Mouse (Mus musculus) stomach, embryonic 16.5 days (tissue): ENCODE measurements at regions not wholly inside any gene's neighbourhood (a gene's known extent, or its start where the extent isn't known, plus 50 kb on each side); places are given as distances from the start of the nearest gene placed in this dataset.

ENCODE experiments used
- ATAC-seq: fragments of 200-750 bp; cut with Nextera tagmentation; 2 replicates; pipeline ENCODE4 v1.8.0; 2017; ENCODE audit warnings: moderate number of reproducible peaks, moderate TSS enrichment; ENCODE audit not compliant: insufficient read depth, low FRiP score
- H3K27ac ChIP-seq: fragments of 300-500 bp; sonication (generic); 2 replicates; pipeline ENCODE4 v1.5.1; 2014; ENCODE audit warnings: low read length
- H3K27me3 ChIP-seq: fragments of 300-500 bp; sonication (generic); 2 replicates; pipeline ENCODE4 v1.6.1; 2014; ENCODE audit warnings: low read length, control low read depth, mixed read lengths; ENCODE audit not compliant: control insufficient read depth, insufficient read depth
- H3K36me3 ChIP-seq: fragments of 300-500 bp; sonication (generic); 2 replicates; pipeline ENCODE4 v1.6.1; 2014; ENCODE audit warnings: low read length; ENCODE audit not compliant: control insufficient read depth, insufficient read depth
- H3K4me1 ChIP-seq: fragments of 300-500 bp; sonication (generic); 2 replicates; pipeline ENCODE4 v1.6.1; 2014; ENCODE audit warnings: low read length, control low read depth, mixed read lengths; ENCODE audit not compliant: control insufficient read depth, insufficient read depth
- H3K4me2 ChIP-seq: fragments of 300-500 bp; sonication (generic); 2 replicates; pipeline ENCODE4 v1.6.1; 2014; ENCODE audit warnings: low read depth, low read length, mixed read lengths
- H3K4me3 ChIP-seq: fragments of 300-500 bp; sonication (generic); replicated peaks from 2 replicates; pipeline ENCODE4 v1.5.1; 2014; ENCODE audit warnings: mild to moderate bottlenecking, low read length
- H3K9ac ChIP-seq: fragments of 300-500 bp; sonication (generic); 2 replicates; pipeline ENCODE4 v1.6.1; 2014; ENCODE audit warnings: low read length
- H3K9me3 ChIP-seq: fragments of 300-500 bp; sonication (generic); replicated peaks from 2 replicates; pipeline ENCODE4 v1.6.1; 2016; ENCODE audit warnings: low read length, control low read depth; ENCODE audit not compliant: control insufficient read depth
- WGBS: fragments of 180-500 bp; shearing (Covaris S2); extraction: QIAGEN DNeasy Blood & Tissue Kit; methylation state at CpG from one replicate; pipeline ENCODE4 v1.1.7; 2014; 5-methylcytosine and 5-hydroxymethylcytosine counted together

GRCm38 (mm10) chr6:51693984-51694383 lies 170.3 kb downstream of the Snx10 start:
- H3K27me3 ChIP-seq, result no peaks in the 10 kb centered on the region
- WGBS, result 74% methylated on average over 7 of the region's 7 CpGs

DNA sequence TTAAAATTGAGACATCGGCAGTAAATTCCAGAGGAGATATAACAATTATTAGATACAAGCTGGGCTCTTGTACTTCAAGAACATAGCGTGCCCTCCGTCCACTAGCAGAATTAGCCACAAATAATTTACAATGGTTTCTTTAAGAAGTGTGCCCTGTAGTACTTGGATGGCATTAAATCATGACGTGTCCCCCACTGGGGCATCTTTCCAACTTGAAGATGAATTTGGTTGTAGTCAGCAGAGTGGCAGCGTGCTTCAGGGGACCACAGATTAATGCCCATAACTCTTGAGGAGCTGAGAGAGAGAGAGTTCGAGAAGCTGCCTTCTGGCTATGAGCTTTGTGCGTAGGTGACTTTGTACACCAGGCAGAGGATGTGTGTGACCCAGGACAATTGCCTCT lies 172.7 kb downstream of the Snx10 start:
- Histone ChIP-seq H3K4me2 (no peak overlapping the region), H3K4me3 (no peak overlapping the region), H3K4me1 (no peaks in the 10 kb centered on the region), H3K9ac (no peak overlapping the region), H3K27me3 (no peaks in the 10 kb centered on the region), H3K9me3 (no peaks in the 10 kb centered on the region), H3K27ac (no peak overlapping the region), H3K36me3 (no peaks in the 10 kb centered on the region)
- ATAC-seq, result no peak
- 84% methylated on average over 7 of the region's 7 CpGs for WGBS

More at GRCm38 (mm10) chr6:51693984-51694383, 170.3 kb downstream of the Snx10 start:
- Histone ChIP-seq H3K4me1 (no peaks in the 10 kb centered on the region), H3K36me3 (no peaks in the 10 kb centered on the region), H3K4me3 (no peak overlapping the region), H3K9me3 (no peaks in the 10 kb centered on the region), H3K4me2 (no peak overlapping the region), H3K27ac (no peak overlapping the region), H3K9ac (no peak overlapping the region)
- ATAC-seq, result no peak

GRCm38 (mm10) chr6:51697754-51698153 lies 174.1 kb downstream of the Snx10 start:
- no peak overlapping the region for H3K4me3 ChIP-seq
- WGBS, result 84% methylated on average over 3 of the region's 3 CpGs
- H3K4me2 ChIP-seq, result no peak overlapping the region
- no peaks in the 10 kb centered on the region for H3K36me3 ChIP-seq
- H3K4me1 ChIP-seq, result no peaks in the 10 kb centered on the region
- no peak overlapping the region for H3K9ac ChIP-seq
- no peak overlapping the region for H3K27ac ChIP-seq
- ATAC-seq, result no peak
- no peaks in the 10 kb centered on the region for H3K27me3 ChIP-seq
- H3K9me3 ChIP-seq, result no peaks in the 10 kb centered on the region

DNA sequence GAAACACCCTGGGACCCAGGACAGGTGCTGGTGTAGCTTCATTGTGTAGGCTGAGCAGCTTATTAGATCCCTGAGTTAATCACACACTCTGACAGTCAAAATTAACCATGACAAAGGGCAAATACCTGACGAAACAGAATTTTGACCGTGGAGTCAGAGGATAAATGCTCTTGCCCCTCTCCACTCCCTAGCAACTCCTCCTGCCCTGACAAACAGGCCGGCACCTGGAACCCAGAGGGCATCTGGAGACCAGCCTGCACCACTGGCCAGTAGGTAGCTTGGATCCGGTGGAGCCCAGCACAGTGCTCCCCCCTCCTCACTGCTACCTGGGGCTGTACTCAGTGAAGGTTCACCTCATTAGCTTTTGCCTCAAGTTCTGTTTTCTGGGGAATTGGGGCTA lies 174.5 kb downstream of the Snx10 start:
- H3K4me2 ChIP-seq, result no peak overlapping the region
- no peak for ATAC-seq
- H3K9me3 ChIP-seq, result no peaks in the 10 kb centered on the region
- no peaks in the 10 kb centered on the region for H3K27me3 ChIP-seq
- WGBS, result 63% methylated on average over 4 of the region's 4 CpGs
- H3K36me3 ChIP-seq, result no peaks in the 10 kb centered on the region
- no peak overlapping the region for H3K27ac ChIP-seq
- H3K4me3 ChIP-seq, result no peak overlapping the region
- H3K9ac ChIP-seq, result no peak overlapping the region
- no peaks in the 10 kb centered on the region for H3K4me1 ChIP-seq

GRCm38 (mm10) chr6:51701253-51702020 lies 177.7 kb downstream of the Snx10 start:
- Histone ChIP-seq H3K27me3 (no peaks in the 10 kb centered on the region), H3K4me1 (no peaks in the 10 kb centered on the region), H3K36me3 (no peaks in the 10 kb centered on the region), H3K9ac (no peak overlapping the region), H3K4me3 (no peak overlapping the region), H3K9me3 (no peaks in the 10 kb centered on the region), H3K27ac (no peak overlapping the region), H3K4me2 (no peak overlapping the region)
- WGBS, result 78% methylated on average over 11 of the region's 11 CpGs
- ATAC-seq, result no peak

- 73% methylated on average over 10 of the region's 10 CpGs for WGBS
- H3K9me3 ChIP-seq, result no peaks in the 10 kb centered on the region
- no peak overlapping the region for H3K4me3 ChIP-seq
- no peak overlapping the region for H3K9ac ChIP-seq
- no peak overlapping the region for H3K4me2 ChIP-seq
- no peak overlapping the region for H3K27ac ChIP-seq
- H3K27me3 ChIP-seq, result no peaks in the 10 kb centered on the region
- H3K4me1 ChIP-seq, result no peaks in the 10 kb centered on the region
- ATAC-seq, result no peak
- H3K36me3 ChIP-seq, result no peaks in the 10 kb centered on the region
Observed at GRCm38 (mm10) chr6:51702456-51703171, 178.9 kb downstream of the Snx10 start.

DNA sequence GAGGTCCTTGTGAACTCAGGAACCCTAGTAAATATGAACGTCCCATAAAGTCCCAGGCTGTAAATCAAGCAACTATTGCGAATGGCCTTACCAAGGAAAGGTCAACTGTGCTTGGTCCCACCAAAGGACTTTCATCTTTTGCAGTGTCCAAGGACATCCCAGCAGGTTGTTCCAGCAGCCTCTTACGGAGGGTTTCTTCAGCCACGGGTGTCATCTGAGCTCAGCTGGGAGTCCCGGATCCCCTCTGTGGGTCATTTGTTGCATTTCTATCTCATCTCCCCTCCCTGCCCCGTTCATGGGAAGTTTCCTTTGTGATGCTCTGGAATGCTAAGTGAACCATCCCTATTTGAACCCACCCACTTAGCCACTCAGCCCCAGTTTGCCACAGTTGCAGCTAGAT lies 184.3 kb downstream of the Snx10 start:
- H3K27ac ChIP-seq, result no peak overlapping the region
- H3K27me3 ChIP-seq, result no peaks in the 10 kb centered on the region
- H3K9ac ChIP-seq, result no peak overlapping the region
- no peak for ATAC-seq
- no peaks in the 10 kb centered on the region for H3K36me3 ChIP-seq
- H3K9me3 ChIP-seq, result no peaks in the 10 kb centered on the region
- H3K4me2 ChIP-seq, result no peak overlapping the region
- no peak overlapping the region for H3K4me3 ChIP-seq
- 0 out of 2 replicates have a peak, but pooled peaks cover 3% of the 10 kb centered on the region for H3K4me1 ChIP-seq
- 52% methylated on average over 6 of the region's 6 CpGs for WGBS

- no peak overlapping the region for H3K4me2 ChIP-seq
- whole genome bisulfite sequencing, result 46% methylated on average over 9 of the region's 9 CpGs
- no peaks in the 10 kb centered on the region for H3K36me3 ChIP-seq
- no peaks in the 10 kb centered on the region for H3K9me3 ChIP-seq
- H3K4me3 ChIP-seq, result no peak overlapping the region
- ATAC-seq, result no peak
- 0 out of 2 replicates have a peak, but pooled peaks cover 3% of the 10 kb centered on the region for H3K4me1 ChIP-seq
- no peak overlapping the region for H3K27ac ChIP-seq
- H3K27me3 ChIP-seq, result no peaks in the 10 kb centered on the region
- H3K9ac ChIP-seq, result no peak overlapping the region
Observed at GRCm38 (mm10) chr6:51708668-51709339, 185.1 kb downstream of the Snx10 start.
